Mouse (Mus musculus) neutrophil, adult 5-6 weeks (primary cell): ENCODE results near the gene Smim11. TPM values are rescaled to one million over a fixed set of nuclear protein-coding genes. Genes with fewer than 3 reads are reported as not detected.

Experiments used
- ATAC-seq: fragments of 151-379, 151-347 bp; 2 replicates; pipeline ENCODE4 v1.8.0; 2017; ENCODE audit warnings: mild to moderate bottlenecking, moderate TSS enrichment; ENCODE audit not compliant: insufficient number of reproducible peaks, poor library complexity, low FRiP score, severe bottlenecking; ENCODE audit errors: extremely low read depth
- total RNA-seq: library from RNA; stranded (forward); fragments of 200-1000 nt; gene quantifications from 2 replicates; pipeline ENCODE4 v1.2.3, GENCODE M21; 2017

The Smim11 gene
- total RNA-seq, 1 experiment from 2014 or later = 41.3 TPM

DNA sequence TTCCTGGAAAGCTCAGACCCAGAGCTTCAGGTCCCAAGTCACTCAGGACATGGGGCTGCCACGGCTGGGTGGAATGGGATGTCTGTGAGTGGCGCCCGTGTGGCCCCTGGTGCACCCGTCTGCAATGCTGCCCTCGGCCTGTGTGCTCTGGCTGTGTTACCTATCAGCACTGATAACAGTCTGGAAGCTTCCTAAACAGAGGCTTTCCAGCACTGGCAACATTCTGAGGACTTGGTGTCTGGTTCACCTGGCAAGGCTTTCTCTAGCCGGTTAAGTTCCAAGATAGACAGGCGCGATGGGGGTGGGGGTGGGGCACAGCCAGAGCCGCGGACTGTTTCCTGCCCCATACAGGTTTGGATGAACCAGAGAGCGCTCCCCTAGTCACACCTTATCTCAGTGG lies 54.9 kb downstream of the Smim11 start:
- no peak for ATAC-seq

DNA sequence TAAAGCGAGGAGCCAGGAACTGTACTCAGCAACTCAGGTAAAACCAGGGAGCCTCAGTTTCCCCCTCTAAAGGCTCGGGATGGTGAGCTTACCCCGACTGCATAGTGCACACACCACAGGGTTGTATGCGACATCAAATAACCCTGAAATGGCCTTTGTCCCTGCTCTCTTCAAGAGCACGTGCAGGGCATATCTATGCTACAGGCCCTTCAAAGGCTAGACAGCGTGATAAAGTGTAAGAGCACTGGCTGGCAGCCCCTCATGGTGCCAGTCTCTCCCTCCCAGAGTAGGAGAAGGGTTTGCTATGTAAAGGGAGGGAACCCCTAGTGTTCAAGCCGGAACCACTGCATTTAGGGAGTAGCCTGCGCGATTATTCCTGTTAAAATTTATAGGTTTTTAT lies 55.9 kb downstream of the Smim11 start:
- ATAC-seq = no peak

DNA sequence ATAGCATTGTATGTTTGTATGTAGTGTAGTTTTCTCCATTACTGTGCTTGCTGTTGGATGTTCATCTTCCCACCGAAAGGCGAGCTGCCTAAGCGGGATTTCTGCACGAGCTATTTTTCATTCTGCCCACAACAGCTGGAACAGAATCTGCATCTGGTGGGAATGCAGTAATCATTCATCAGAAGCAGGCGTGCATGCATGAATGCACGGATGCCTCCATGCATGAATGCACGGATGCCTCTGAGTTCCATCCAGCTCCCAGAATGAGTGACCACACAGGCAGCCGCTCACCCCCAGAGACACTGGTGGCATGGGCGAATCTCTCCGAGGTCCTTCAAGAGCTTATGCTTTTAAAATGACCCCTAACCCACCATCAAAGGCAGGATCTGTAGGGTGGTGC lies 56.5 kb downstream of the Smim11 start:
- ATAC-seq = no peak

DNA sequence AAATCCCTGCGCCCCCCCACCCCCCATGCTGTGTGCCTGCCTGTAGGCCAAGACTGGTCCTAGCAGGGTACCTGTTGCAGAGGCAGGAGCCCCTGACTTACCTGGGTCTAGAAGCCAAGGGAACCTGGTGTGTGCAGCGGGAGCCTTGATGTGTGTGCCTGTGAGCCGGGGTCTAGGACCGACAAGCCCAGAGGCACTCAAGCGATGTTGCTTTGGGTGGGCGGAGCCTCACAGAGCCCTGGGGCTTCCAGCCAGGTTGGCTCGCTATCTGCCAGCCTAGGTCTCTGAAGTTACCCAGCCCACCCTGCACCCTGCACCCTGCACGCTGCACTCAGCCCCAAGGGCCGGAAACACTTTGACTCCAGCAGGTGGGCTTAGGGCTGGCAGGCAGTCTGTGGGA lies 57.6 kb downstream of the Smim11 start:
- ATAC-seq = no peak

DNA sequence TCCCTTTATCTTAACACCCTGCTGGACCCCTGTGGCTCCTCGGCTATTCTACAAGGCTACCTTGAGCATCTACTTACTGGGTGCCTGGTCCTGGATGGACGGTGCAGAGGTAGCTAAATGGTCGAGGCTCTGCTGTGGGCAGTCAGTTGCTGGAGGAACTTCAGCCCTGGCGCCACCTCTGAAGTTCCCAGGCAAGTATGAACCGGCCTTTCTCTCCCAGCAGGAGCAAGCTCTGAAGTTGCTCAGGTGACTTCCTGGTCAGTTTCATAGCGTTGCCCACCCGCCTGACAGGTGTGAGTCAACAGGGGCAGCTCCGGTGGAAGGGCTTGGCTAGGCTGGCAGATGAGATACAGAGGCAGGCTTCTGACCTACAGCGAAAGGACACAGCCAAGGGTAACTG lies 58.1 kb downstream of the Smim11 start, which contains the start of gene Kcne1:
Gene Kcne1 (minus strand): TSS at position 240 of the 400 bp plus-strand sequence.
- ATAC-seq = no peak

DNA sequence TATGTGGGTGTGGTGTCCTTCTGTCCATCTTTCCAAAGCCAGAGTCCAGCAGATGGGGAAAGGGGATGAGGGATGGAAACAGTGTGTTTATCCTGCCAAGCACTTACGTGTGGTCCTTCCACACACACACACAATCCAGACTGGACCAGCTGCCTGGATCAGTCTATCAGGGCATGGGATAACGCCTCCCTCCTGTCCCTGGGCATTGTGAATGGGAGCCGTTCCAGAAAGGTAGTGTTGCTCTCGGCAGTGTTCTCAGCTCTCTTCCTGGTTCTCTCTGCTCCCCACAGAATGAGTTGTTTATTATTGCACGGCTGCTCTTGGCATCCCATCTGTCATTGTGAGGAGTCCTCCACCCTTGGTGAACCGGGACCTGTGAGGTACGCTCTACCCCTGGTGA lies 59.6 kb downstream of the Smim11 start:
- no peak for ATAC-seq

Other genes with a start within 250 kb of the Smim11 start
- gene Mrps6, start 243.0 kb upstream of the Smim11 start, total RNA-seq = 4.9 and 10.6 TPM in 2 replicates
- not detected in 2 replicates for gene Gm49711, start 243.0 kb upstream of the Smim11 start, total RNA-seq
- 2.8 and 4.4 TPM in 2 replicates for gene Slc5a3, start 243.0 kb upstream of the Smim11 start, total RNA-seq
- not detected in 2 replicates for gene Kcne2, start 8.9 kb upstream of the Smim11 start, total RNA-seq
- not detected in 2 replicates for gene Fam243, start 20.2 kb downstream of the Smim11 start, total RNA-seq
- gene Kcne1, start 58.2 kb downstream of the Smim11 start, total RNA-seq = not detected in 2 replicates
- 7.3 and 8.3 TPM in 2 replicates for gene Rcan1, start 169.6 kb downstream of the Smim11 start, total RNA-seq
- gene Clic6, start 184.4 kb downstream of the Smim11 start, total RNA-seq = 0.12 TPM in 1 of 2 replicates, not detected in the other